Mouse (Mus musculus) cerebellum, adult 2 months (tissue): ENCODE data around the gene Olfr1423.

Source experiments
- CTCF ChIP-seq: fragments of 200-500 bp; IDR thresholded peaks from 2 replicates; pipeline ENCODE4 v1.5.1; 2011; ENCODE audit warnings: low read depth, mild to moderate bottlenecking, control low read depth, low read length, moderate library complexity, borderline replicate concordance; ENCODE audit not compliant: insufficient read depth
- POLR2A ChIP-seq: fragments of 200-500 bp; IDR thresholded peaks from 2 replicates; pipeline ENCODE4 v1.6.1; 2011; ENCODE audit warnings: low read length, control low read depth, borderline replicate concordance; ENCODE audit not compliant: insufficient read depth

DNA sequence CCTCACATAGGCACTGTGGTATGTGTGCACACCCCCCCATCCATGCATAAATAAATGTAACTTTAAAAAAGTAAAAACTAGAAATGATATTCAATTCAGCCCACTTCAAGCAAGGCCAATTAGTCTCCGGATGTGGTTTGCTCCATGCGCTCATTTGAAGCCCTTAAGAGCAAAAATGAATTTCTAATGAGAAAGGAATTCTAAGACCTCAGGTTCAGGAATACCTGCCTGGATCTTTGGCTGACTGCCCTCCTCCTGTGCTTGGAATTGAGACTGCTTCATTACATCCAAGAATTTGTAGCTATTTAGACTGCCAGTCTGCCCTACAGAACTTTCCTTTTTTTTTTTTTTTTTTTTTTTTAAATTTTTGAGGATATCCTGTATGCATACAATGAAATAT, 37.5 kb downstream of the Olfr1423 start:
- TF ChIP-seq POLR2A (no peak), CTCF (no peak)
